Mouse (Mus musculus): ENCODE data around the gene Gm10282.

Gene Gm10282

DNA sequence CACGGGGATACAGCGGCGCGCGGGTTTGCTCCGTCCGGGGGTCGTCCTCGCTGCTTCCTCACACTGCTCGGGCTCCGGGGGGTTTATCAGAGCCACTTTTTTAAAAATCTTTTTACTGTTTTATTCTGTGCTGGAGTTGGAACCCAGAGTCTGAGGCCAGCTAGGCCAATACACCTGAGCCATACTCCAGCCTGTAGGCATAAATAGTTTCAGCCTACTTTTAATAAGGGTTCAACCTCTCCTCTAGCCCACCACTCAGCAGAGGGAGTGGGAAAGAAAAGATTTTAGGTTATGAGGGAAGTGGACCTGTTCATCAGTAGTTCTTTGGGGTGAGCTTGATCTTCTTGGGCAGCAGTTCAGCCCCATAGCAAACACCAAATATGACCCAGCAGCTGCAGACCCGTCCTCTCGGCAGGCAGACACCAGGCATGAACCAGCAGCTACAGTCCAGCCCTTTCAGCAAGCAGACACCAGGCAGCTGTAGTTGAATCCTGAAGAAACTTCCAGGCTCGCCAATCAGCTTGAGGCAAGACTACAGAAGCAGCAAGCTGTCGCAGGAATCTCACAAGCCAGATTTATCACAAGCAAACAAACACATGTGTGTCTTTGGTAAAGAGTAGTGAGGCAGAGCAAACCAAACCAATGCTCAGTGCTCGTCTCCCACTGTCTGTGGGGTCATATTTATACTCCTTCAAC lies at the start of gene Gm10282:
Gm10282 (minus strand) TSS at position 51 of the 696 bp plus-strand sequence.
- DNase-seq = no peak

GRCm38 (mm10) chr8:72354272-72354671 lies 49.2 kb upstream of the Gm10282 start:
- DNase-seq = peak; percentile 73 to 82

- DNase-seq = no peak
Observed at GRCm38 (mm10) chr8:72353700-72354045, 48.6 kb upstream of the Gm10282 start.

DNA sequence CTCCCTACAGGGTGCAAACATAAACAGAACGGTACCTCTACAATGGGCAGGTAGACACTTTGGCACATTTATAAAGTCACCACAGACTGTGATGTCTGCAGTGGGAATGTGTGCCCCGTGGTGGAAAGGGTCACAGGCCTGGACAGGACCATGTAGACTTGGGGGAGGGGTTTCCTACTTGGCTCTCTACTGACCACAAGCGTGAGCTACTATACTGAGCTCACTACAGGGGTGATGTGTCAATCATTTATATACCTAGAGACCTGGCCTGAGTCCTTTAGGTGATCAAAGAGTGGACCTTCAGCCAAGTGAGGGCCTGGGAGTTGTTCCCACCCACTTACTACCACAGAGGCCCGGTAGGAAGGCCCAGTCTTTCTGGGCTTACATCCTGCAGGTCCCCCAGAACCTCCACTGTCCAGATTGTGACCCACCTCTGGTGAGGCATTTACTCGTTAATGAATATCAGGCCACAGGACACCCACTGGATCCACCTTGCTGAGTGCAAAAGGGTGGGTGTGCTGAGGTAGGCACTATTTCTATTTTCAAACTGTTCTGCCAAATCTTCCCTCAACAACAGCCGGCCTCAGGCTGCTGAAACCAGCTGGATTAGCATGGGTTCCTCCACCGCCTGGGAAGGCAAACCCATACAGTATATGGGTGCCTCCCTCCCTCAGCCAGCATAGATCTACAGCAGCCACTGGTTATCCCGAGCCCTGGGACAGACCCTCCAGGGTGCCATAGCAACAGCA lies 48.1 kb upstream of the Gm10282 start:
- peak; percentile 63 to 83 for DNase-seq

DNA sequence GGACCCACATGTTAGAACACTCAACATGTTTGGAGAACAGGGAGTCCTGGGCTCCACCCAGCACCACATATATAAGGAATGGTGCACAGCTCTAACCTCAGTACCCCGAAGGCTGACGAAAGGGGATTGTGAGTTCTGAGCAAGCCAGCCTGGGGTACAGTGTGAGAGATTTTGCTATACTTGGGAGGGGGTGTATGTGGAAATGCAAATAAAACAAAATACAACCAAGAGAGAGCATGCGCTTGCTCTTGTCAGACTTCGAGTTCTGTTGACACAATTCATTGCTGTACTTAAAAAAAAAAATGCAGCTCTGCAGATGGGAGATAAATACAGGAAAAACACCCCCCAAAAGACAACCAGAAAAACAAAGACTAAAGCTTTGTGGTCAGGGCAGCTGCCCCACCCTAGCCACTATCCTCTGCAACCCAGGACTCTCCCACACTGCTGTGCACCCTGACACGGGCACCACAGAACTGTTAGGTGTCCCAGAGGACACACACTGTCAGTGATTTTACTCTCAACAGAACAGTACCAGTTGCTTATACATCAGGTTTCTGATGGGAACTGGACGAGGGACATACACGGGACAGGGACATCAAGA lies 46.4 kb upstream of the Gm10282 start:
- DNase-seq = no peak

DNA sequence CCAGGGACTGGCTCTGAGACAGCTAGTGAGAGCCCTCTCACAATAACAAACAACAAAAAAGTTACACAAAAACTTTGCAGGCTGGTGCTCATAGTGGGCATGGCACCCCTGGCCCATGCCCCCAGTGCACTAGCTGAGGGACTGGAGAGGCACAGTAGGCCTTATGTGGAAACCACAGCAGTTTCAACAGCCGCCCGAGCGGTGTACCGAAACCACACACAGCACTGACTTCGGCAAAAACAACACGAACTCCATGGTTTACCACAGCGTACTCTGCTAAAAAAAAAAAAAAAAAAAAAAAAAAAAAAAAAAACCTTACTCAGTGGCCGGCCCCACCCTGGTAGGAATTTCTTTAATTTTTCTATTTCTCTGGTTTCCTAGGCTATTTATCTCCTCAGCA lies 45.7 kb upstream of the Gm10282 start:
- no peak for DNase-seq

GRCm38 (mm10) chr8:72349838-72350237 lies 44.8 kb upstream of the Gm10282 start:
- no peak for DNase-seq

- DNase-seq = no peak
Observed at GRCm38 (mm10) chr8:72348956-72349355, 43.9 kb upstream of the Gm10282 start.

DNA sequence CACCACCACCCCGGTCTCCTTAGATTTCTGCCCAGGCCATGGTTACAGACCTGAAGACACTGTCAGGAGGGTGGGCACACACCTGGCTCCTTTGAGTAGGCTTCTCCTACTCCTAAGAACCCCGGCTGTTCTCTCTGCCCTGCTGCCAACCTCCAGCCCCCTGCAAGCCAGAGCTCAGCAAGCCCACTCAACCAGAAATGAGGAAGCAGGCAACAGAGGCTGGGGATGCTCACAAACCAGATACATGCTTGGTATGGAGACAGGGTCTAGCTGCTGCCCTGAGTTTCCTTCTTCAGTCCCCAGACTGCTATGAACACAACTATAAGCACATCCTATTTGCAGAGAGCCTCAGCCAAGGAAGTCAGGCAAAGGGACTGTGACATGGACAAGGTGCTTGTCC lies 43.1 kb upstream of the Gm10282 start:
- no peak for DNase-seq

DNA sequence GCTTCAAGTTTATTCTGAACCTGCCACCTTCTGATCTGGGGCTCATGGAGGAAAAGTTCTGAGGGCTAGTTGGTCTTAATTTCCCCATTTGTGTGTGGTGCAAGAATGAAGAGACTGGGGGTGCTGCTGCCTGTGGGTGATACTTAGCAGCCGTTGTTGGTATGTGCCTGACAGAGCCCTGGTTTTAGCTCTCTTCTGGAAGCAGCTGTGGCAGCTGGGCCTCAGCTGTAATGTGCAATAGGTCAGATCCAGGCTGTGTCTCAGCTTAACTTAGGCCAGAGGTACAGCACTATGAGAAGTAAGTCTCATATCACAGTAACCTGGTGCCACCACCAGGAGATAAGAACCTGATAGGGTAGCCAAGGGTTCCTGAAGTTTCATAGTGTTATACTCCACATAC lies 42.5 kb upstream of the Gm10282 start:
- DNase-seq = no peak

GRCm38 (mm10) chr8:72343725-72344124 lies 38.7 kb upstream of the Gm10282 start:
- DNase-seq = no peak

GRCm38 (mm10) chr8:72342556-72343300 lies 37.7 kb upstream of the Gm10282 start:
- DNase-seq = no peak

GRCm38 (mm10) chr8:72337034-72337433 lies 32.0 kb upstream of the Gm10282 start:
- no peak for DNase-seq

- DNase-seq = peak in 1 of 2 experiments; percentile 68
Observed at GRCm38 (mm10) chr8:72336273-72336672, 31.2 kb upstream of the Gm10282 start.

- no peak for DNase-seq
Observed at GRCm38 (mm10) chr8:72334144-72334641, 29.1 kb upstream of the Gm10282 start.

GRCm38 (mm10) chr8:72333429-72334143 lies 28.5 kb upstream of the Gm10282 start:
- no peak for DNase-seq

DNA sequence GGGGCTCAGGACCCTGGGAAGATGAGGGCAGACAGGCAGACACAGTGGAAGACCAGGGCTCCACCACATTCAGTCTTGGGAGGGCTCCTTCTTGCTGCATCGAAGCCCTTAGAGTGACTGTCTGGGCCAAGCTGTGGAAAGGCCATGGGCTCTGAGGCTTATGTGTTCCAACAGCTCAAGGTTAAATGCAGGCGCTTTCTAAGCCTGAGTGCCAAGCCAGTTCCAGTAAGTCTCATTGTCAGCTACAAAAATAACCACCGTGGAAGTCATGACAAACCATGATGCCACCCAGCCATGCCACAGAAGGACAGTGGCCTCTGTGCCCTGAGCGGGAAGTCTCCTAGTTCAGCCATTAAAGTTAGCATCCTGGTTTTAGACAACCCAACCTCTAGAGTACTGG lies 26.6 kb upstream of the Gm10282 start:
- no peak for DNase-seq

GRCm38 (mm10) chr8:72330806-72331516 lies 25.9 kb upstream of the Gm10282 start:
- DNase-seq = no peak

GRCm38 (mm10) chr8:72329116-72329515 lies 24.1 kb upstream of the Gm10282 start:
- no peak for DNase-seq

- DNase-seq = no peak
Observed at GRCm38 (mm10) chr8:72324708-72325107, 19.6 kb upstream of the Gm10282 start.

GRCm38 (mm10) chr8:72324036-72324706 lies 19.1 kb upstream of the Gm10282 start:
- no peak for DNase-seq

All from kidney, postnatal 36 days (tissue).